Mouse (Mus musculus): ENCODE measurements around the gene Gpatch1.

- no peak for TF ChIP-seq POLR2A (IDR thresholded peaks at IDR 0.05; ENCODE audit: borderline replicate concordance, extremely low read depth, insufficient read depth, insufficient read length, poor library complexity, severe bottlenecking)
- TF ChIP-seq CTCF (IDR thresholded peaks at IDR 0.05; ENCODE audit: borderline replicate concordance, extremely low read depth, insufficient read depth, insufficient read length): no peak
Measured at GRCm38 (mm10) chr7:35233861-35234260, 84.4 kb downstream of the Gpatch1 start.

Data from brain, embryonic 14.5 days (tissue).